Mouse (Mus musculus) natural killer cell, adult 2 months (primary cell): ENCODE measurements around the gene Ap4m1.

Source experiments
- DNase-seq, 2 experiments: peaks; one replicate each; pipeline ENCODE4 v3.0.0; 2022; ENCODE audit warnings: low spot score in 2 of 2

Gene Ap4m1

DNA sequence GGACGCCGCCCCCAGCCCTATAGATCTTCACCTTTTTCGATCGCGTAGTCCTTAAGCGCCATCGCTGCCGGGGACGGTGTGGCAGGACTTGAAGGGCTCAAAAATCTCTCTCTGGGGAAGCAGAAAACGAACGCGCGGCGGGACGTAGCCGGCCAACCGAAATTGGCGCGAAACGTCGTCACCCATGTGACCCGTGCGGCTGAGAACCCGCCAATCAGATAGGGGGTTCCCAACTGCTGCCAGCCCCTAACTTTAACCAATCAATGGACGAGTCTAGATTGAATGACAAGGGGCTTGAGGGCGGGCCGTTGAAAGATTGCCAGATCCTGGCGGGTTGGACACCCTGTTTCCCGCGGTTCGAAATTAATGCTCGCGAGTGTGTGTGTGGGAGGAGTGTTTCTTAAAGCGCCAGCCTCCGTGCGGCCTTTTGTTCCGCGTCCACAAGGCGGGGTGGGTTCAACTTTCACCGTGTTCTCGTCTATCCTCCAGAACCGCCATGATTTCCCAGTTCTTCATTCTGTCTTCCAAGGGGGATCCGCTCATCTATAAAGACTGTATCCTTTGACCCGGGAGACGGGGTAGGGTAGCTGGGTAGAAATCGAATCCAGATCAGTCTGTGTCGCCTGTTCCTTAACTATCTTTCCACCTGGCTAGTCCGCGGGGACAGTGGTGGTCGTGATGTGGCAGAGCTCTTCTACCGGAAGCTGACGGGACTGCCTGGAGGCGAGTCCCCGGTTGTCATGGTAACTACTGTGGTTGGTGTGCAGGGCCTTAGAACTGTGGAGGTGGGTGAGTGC lies at the start of gene Ap4m1, which contains the start of gene Mcm7:
Ap4m1 (plus strand) TSS at position 308 of the 797 bp plus-strand sequence.
Mcm7 (minus strand) TSS at position 728 of the 797 bp plus-strand sequence.
- DNase-seq = peak; percentile 94

GRCm38 (mm10) chr5:138132425-138133064 lies 39.3 kb upstream of the Ap4m1 start:
- no peak for DNase-seq

GRCm38 (mm10) chr5:138137257-138137656 lies 34.5 kb upstream of the Ap4m1 start:
- DNase-seq = no peak

- peak in 1 of 2 experiments; percentile 12 for DNase-seq
Observed at GRCm38 (mm10) chr5:138137935-138138549, 33.8 kb upstream of the Ap4m1 start.

DNA sequence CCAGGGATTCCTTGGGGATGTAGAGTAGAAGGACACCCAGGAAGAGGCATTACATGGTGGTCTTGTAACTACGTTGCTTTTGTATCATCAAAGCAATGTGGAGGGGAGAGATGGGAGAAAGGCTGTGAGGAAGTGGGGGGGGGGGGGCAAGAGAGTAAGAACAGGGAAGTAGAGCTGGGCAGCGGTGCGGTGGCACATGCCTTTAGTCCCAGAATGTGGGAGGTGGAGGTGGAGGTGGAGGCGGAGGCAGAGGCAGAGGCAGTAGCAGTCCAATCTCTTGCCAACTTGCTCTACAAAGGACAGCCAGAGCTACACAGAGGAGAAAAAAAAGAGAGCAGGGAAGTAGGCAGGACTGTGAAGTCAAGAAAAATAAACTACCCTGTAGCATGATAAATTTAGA lies 33.2 kb upstream of the Ap4m1 start:
- DNase-seq = no peak

GRCm38 (mm10) chr5:138154390-138154789 lies 17.4 kb upstream of the Ap4m1 start:
- DNase-seq = no peak

DNA sequence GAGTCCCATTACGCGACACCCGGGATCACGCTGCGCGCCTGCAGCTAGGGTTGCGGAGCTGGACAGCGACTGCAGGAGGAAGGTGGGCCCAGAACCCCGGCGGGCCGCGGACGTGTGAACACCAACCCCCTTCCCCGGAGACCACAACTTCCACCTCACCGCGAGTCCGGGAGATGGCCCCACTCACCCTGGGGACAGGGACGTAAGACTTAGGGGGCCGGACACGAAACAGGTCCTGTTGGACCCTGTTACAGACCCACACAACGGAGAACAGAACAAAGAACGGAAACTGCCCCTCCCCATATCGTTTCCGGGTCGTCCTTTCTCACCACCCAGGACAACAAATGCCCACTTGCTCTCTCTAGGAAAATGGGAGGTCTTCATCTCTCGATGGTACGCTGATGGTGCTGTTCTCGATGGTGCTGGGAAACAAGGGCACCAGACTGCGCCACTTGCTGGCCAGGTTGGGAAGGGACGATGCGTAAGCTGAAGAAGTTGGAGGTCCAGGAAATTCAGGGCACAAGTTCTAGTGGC lies 16.3 kb upstream of the Ap4m1 start, which contains the start of gene Zfp113:
Zfp113 (minus strand) TSS at position 302 of the 534 bp plus-strand sequence.
- peak; percentile 90 to 91 for DNase-seq

DNA sequence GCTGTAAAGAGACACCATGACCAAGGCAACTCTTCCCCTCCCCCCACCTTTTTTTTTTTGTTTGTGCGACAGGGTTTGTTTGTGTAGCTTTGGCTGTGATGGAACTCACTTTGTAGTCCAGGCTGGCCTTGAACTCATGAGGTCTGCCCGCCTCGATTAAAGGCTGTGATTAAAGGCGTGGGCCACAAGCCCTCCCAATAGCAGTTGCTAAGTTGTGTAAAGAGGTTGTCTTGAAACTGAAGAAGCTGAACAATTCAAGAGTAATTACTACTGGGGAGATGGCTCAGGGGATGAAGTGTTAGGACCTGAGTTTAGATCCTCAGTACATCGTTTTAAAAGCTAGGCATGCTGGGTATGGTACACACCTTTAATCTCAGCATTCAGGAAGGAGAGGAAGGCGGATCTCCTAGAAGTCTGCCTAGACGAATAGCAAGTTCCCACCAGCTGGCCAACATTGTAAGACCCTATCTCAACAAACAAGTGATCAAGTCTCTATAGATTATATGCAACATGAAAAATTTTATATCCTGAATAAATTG lies 11.5 kb upstream of the Ap4m1 start:
- DNase-seq = no peak

- peak; percentile 93 to 95 for DNase-seq
Observed at GRCm38 (mm10) chr5:138160842-138161665, 10.7 kb upstream of the Ap4m1 start, which contains the start of gene Cops6. TSS of gene Cops6 (plus strand) at chr5:138161071.

- DNase-seq = no peak
Observed at GRCm38 (mm10) chr5:138163046-138163445, 8.8 kb upstream of the Ap4m1 start.

GRCm38 (mm10) chr5:138163610-138164009 lies 8.2 kb upstream of the Ap4m1 start:
- DNase-seq = no peak

DNA sequence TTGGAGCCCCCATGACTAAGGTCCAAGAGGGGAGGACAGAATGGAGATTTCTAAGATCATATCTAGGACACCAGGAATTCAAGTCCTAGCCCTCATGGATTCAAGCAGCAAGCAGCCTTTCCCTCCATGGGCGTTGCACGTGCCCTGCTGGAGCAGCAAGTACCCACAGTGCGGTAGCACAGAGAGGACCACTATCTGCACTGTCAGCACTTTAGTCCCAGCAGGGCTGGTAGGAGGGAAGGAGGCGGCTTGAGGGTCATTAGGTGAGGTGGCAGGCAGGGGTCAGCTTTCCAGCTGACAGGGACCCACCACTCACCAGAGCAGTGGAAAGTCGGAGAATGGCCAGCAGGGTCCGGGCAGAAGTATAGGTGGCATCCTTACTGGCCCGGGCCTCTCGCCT lies 6.2 kb upstream of the Ap4m1 start:
- no peak for DNase-seq

- peak; percentile 93 to 94 for DNase-seq
Observed at GRCm38 (mm10) chr5:138170936-138171561, 753 bp upstream of the Ap4m1 start.

- no peak for DNase-seq
Observed at GRCm38 (mm10) chr5:138173217-138173616, 1.4 kb downstream of the Ap4m1 start.

- DNase-seq = peak; percentile 83 to 86
Observed at GRCm38 (mm10) chr5:138186950-138187638, 15.3 kb downstream of the Ap4m1 start, which contains the start of the genes Taf6 and Cnpy4. TSS of gene Taf6 (minus strand) at chr5:138187451. TSS of gene Cnpy4 (plus strand) at chr5:138187485.

- DNase-seq = peak; percentile 65 to 70
Observed at GRCm38 (mm10) chr5:138187661-138188306, 16.0 kb downstream of the Ap4m1 start.

DNA sequence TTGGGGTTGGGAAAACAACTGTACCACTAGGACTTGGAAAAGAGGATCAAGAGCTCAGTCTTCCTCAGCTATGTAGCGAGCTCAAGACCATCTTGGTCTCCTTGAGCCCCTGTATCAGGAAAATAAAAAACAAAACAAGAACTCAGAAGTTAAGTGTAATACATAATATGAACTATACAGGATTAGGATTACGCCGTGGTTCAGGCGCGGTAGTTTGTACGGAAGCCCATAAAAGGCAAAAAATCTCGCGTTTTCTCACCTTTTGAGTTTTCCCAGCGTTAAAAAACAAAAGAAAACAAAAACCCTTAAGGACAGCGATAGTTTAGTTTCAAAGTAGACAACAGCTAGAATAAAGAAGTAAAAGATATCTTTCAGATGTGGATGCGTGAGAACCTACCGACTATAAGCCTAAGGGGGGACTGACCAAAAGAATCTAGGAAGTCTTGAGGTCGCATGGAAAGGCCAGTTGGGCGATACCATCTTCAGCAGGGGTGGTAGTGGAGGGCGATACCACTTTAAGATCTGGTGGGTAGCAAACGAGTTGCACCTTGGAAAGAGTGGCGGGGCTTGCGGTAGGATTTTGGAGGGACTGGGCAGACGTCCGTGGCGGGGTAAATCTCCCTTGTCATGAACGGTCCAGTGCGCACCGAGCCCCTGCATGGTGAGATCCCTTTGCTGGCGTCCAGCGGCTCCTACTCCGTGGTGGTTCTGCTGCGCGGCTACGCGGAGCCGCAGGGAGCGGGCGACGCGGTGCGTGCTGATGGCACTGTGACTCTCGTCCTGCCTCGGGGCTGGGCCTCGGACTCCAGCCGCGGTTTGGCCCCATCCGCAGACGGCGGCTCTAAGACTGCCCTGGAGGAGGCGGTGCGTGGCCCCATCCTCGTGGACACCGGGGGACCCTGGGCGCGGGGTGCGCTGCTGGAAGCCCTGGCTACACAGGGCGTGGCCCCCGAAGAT lies 22.2 kb downstream of the Ap4m1 start, which contains the start of gene Mblac1:
Mblac1 (plus strand) TSS at position 544 of the 957 bp plus-strand sequence.
- DNase-seq = peak; percentile 62 to 75
